Mouse (Mus musculus) limb, embryonic 12.5 days (tissue): ENCODE data around the gene Olfr487. TPM values are rescaled to one million over a fixed set of nuclear protein-coding genes. Genes with fewer than 3 reads are reported as not detected.

Source experiments
- polyA plus RNA-seq: library from polyadenylated mRNA; unstranded; fragments of >200 nt; fragmentation: Nextera tagmentation; extraction: Ambion mirVana; gene quantifications from 2 replicates; pipeline ENCODE4 v1.2.1, GENCODE M21; 2016

Gene Olfr487
- polyA plus RNA-seq, 1 experiment from 2014 or later = not detected

Other genes with a start within 250 kb of the Olfr487 start
- not detected in 2 replicates for gene Olfr476, start 249.8 kb downstream of the Olfr487 start, polyA plus RNA-seq
- not detected in 2 replicates for gene Olfr477, start 227.9 kb downstream of the Olfr487 start, polyA plus RNA-seq
- gene Olfr478, start 180.6 kb downstream of the Olfr487 start, polyA plus RNA-seq = not detected in 2 replicates
- not detected in 2 replicates for gene Olfr479, start 163.9 kb downstream of the Olfr487 start, polyA plus RNA-seq
- not detected in 2 replicates for gene Olfr480, start 147.3 kb downstream of the Olfr487 start, polyA plus RNA-seq
- not detected in 2 replicates for gene Olfr481, start 134.8 kb downstream of the Olfr487 start, polyA plus RNA-seq
- not detected in 2 replicates for gene Olfr482, start 117.0 kb downstream of the Olfr487 start, polyA plus RNA-seq
- not detected in 2 replicates for gene Olfr483, start 113.8 kb downstream of the Olfr487 start, polyA plus RNA-seq
- gene Olfr484, start 87.2 kb downstream of the Olfr487 start, polyA plus RNA-seq = not detected in 2 replicates
- gene Olfr485, start 54.8 kb downstream of the Olfr487 start, polyA plus RNA-seq = not detected in 2 replicates
- gene Olfr486, start 41.9 kb downstream of the Olfr487 start, polyA plus RNA-seq = not detected in 2 replicates
- not detected in 2 replicates for gene Olfr488, start 43.7 kb upstream of the Olfr487 start, polyA plus RNA-seq
- not detected in 2 replicates for gene Olfr490, start 74.3 kb upstream of the Olfr487 start, polyA plus RNA-seq
- gene Olfr491, start 98.8 kb upstream of the Olfr487 start, polyA plus RNA-seq = not detected in 2 replicates
- gene Olfr492, start 109.0 kb upstream of the Olfr487 start, polyA plus RNA-seq = not detected in 2 replicates
- not detected in 2 replicates for gene Olfr493, start 132.3 kb upstream of the Olfr487 start, polyA plus RNA-seq
- gene Olfr494, start 150.7 kb upstream of the Olfr487 start, polyA plus RNA-seq = not detected in 2 replicates
- gene Olfr495, start 178.5 kb upstream of the Olfr487 start, polyA plus RNA-seq = not detected in 2 replicates
- gene Olfr497, start 205.8 kb upstream of the Olfr487 start, polyA plus RNA-seq = not detected in 2 replicates